Mouse (Mus musculus) naive thymus-derived CD4-positive, alpha-beta T cell, adult 2 months (primary cell): ENCODE data around the gene Gm20458.
A peak's percentile ranks its signal among the peaks of the same experiment; 100 is the strongest.

Experiments
- DNase-seq: peaks from one replicate; pipeline ENCODE4 v3.0.0-alpha.2; 2011; ENCODE audit warnings: low read depth

The Gm20458 gene

DNA sequence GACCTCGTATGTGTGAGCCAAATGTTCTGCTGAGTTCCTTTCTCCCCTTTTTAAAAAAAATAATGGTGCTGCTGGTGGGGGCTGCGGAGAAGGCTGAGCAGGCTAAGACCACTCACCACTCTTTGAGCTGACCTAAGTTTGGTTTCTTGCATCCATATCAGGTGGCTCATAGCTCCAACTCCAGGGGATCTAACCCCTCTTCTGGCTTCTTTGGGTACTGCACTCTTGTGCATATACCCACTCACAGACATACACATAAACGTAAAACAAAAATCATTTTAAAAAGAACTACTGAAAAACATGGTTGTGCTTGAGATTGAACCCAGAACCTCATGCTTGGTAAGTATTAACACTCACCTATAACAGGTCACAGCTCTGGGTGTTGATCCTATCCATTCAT is 44.2 kb downstream of the Gm20458 start:
- DNase-seq, result no peak

- no peak for DNase-seq
Observed at GRCm38 (mm10) chr2:164505619-164506347, 45.0 kb downstream of the Gm20458 start.

GRCm38 (mm10) chr2:164507811-164508210 is 47.0 kb downstream of the Gm20458 start:
- no peak for DNase-seq

GRCm38 (mm10) chr2:164510621-164511190 is 49.9 kb downstream of the Gm20458 start:
- DNase-seq, result no peak

DNA sequence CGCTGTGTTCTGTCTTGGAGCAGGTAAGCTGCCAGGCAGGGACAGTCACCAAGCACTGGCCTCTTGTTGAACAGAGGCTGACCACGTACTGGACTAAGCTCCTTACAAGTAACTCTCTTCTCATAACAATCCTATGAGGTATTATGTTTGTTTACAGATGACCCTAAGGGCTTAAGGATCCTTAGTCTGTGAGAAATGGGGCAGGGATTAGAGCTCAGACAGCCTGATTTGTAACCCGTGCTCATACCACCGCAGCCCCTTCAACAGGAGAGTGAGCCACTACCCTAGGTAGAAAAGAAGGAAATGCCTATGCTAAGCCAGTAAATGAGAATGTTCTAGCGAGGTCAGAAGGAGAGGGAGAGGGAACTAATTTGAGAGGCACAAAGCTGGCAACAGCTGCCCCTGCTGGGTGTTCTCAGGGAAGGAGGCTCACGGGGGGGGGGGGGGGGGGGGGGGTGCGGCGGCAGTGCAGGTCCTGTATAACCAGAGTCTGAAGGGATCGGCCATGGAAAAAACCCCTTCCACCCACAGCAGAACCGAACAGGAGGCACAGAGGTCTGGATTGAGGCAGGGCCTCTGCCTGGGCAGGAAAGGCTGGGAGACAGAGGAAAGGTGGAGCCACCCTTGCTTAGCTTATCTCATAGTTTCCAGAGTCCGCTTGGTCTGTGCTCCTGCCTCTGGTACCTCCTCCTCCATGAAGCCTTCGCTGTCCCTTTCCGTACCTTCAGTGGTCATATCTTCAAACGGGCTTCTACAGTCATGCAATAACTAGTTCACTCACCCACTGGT is 51.5 kb downstream of the Gm20458 start:
- no peak for DNase-seq

GRCm38 (mm10) chr2:164513389-164513788 is 52.6 kb downstream of the Gm20458 start:
- no peak for DNase-seq

GRCm38 (mm10) chr2:164514916-164515315 is 54.1 kb downstream of the Gm20458 start:
- DNase-seq, result no peak

GRCm38 (mm10) chr2:164515897-164516296 is 55.1 kb downstream of the Gm20458 start:
- no peak for DNase-seq

DNA sequence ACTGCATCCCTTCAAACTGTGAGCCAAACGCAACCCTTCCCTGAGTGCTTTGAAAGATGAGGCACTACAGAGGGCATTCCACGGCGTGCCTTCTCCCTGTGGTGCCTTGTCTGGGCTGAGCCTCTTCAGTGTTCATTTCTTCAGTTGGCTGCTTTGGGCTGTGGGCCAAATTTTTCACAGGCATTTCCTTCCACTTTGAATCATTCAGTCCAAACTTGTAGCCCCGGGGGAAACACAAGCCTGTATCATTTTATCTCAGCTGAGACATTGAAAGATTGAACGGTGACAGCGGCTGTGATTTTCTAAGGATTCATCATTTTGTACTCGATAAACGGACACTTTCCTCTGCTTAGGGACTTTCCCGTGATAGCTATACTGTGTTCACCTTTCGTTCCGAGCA is 55.8 kb downstream of the Gm20458 start:
- DNase-seq, result no peak

GRCm38 (mm10) chr2:164517485-164518221 is 56.9 kb downstream of the Gm20458 start:
- DNase-seq, result peak; percentile 80

DNA sequence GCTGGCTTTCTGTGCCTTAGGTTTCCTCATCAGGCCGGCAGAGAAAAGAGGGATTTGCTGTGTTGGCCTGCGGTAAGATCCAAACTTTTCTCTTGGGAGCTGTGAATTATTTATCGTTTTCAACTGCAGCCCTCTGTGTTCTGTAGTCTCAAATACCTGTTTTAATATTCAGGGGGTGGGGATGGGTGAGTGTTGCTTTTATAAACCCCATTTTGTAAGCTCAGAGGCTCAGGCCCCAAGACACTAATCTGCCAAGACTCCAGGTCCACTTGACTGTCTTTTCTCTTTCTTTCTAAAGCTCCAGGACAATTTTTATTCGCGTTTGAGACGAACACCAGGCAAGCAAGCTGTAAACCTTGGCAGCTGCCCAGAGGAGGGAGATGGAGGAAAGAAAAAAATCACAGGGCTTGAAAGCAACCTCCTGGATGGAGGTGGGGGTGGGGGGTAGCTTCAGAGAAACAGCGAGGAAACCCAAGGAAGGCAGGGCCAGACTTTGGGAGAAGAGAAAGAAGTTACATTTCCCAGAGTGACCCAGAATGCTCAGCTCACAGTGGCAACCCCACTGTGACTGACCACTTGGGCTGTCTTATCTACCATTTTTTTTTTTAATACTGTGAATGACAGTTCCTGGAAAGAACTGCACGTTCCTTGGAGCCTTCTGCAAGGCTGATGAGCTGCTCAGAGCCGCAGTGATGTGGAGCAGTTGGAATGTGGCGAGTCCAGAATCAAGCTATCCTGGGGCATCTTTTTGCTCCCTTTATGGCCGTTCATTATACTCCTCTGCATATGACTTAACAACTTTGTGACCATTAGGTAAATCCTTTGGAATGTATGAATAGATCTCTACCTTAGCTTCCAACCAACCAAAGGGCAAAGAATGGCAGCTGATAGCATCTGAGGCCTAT is 57.8 kb downstream of the Gm20458 start:
- no peak for DNase-seq

DNA sequence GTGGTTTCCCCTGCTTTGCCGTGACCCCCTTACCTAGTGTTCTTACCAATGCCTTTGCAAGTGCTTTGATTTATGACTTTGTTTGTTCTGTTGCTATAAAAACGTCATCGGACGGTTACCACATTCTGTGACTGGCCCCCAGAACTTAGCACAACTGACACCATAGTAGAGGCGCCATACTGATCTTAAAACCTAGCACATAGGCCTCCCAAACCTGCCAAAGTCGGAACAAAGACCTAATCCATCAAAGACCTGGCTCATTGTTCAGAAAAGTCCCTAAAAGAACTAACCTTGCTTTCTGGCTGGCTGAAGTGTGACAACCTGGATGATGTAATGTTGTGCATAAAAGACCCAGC is 58.4 kb downstream of the Gm20458 start:
- no peak for DNase-seq

DNA sequence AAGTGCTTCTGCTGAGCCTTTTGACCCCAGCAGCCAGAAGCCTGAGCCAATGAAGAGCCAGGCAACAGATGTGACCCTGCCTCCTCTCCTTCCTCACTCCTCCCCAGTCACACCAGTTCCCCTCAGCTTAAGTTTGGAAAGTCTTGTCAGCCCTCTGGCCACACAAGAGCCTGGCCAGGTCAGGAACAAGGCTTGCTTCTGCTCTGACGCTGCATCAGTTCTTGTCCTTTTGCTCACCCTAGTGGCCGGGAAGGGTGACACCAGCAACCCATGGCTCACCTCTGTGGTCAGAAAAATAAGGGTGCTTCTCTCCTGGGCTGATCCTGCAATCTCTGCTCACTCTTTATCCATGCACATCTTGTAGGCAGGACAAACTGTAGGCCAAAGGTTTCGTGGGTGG is 60.0 kb downstream of the Gm20458 start:
- peak; percentile 61 for DNase-seq

- DNase-seq, result peak; percentile 91
Observed at GRCm38 (mm10) chr2:164521841-164522240, 61.1 kb downstream of the Gm20458 start.

DNA sequence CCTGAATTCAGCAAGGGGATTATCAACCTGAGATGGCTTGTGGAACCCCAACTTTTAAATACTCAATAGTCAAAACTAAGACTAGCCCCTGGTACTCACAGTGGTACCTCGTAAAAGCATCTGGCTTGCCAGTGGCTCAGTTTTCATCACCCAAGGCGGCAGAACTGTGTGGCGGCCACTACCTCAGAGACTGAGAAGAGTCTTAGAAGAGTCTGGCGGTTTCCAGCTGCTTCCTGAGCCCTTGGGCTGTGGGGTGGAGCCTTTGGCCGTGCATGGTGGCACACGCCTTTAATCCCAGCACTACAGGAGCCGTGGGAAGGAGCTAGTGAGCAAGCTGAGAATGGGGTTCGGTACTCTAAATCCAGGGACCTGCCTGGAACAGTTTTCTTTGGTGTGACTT is 61.5 kb downstream of the Gm20458 start:
- no peak for DNase-seq

DNA sequence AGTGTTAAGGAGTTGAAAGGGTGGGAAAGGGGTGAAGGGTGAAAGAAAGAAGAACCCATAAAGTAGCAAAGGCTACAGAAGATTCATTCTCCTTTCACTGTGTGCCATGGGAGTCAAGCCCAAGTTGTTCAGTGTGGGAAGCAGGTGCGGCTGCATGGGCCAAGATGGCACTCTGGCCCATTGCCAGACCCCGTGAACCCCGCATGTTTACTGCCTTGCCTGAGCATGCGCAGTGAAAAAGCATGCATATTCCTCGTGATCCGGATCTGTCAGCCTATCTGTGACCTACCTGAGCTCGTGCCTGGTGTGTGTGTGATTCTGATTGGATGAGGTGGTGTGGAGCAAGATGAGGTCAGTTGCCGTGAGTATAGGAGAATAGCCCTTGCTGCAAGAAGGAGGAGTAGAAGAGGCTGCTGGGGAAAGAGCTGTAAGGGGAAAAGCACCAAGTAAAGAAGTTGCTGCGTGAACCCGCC is 62.6 kb downstream of the Gm20458 start:
- no peak for DNase-seq

- no peak for DNase-seq
Observed at GRCm38 (mm10) chr2:164528557-164528956, 67.8 kb downstream of the Gm20458 start.

- peak; percentile 87 for DNase-seq
Observed at GRCm38 (mm10) chr2:164531169-164531568, 70.4 kb downstream of the Gm20458 start.

- DNase-seq, result peak; percentile 75
Observed at GRCm38 (mm10) chr2:164534315-164534714, 73.5 kb downstream of the Gm20458 start.

DNA sequence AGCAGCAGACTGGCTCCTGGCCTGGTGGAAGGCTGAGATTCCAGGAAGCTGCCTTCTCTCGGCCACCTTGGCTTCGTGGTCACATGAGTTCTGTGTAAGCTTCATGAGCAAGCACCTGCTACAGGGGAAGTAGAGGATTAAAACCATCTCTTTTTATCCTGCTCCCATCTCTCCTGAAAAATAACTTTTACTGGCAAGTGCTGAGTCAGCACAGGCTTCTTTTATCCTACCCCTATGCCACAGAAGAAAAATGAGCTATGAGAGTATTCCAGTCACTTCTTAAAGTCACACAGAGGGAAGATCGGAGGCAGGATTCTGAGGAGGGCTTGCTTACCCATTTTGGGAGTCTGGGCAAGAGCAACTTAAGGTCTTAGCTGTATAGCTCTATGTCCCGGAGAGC is 76.2 kb downstream of the Gm20458 start:
- no peak for DNase-seq
